Mouse (Mus musculus): ENCODE measurements around the gene Olfr1024.

DNA sequence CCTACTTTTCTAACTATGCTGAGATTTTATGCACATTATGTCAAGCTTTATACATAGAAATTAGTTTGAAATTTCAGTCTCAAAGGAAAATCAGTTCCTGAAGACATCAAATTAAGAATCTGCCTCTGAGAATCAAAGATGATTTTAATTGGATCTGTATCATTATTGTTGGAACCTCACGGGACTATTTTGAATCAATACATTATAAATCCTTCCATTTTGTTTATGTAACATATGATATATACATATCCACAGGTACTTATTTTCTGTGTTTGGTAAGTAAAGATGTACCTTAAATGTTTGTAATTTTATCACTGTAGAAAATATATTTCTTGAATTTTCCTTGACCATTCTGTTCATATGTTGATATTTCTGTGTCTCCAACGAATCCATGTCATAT lies 19.5 kb downstream of the Olfr1024 start, which contains the start of gene Olfr1023:
- TF ChIP-seq CTCF (IDR thresholded peaks at IDR 0.05; ENCODE audit: low read depth) = no peak
- TF ChIP-seq EP300 (IDR thresholded peaks at IDR 0.05; ENCODE audit: low read depth) = no peak

Data from liver, embryonic 14.5 days (tissue).